Comparison of ENCODE assay signal across 8 mouse cellular contexts in genomic region chr3:58882878-58883510, GRCm38 (mm10). TPM values are rescaled to one million over a fixed set of nuclear protein-coding genes. Genes with fewer than 3 reads are reported as not detected.
A peak's percentile ranks its signal among the peaks of the same experiment; 100 is the strongest.
DNase-seq lines count a peak whose midpoint lies in the region; ATAC-seq and TF ChIP-seq lines count a peak whose summit lies in the region.

No protein-coding gene starts in this region.

- no peaks in the 10 kb centered on the region for H3K9me3 ChIP-seq in kidney, postnatal 0 days (replicated peaks; ENCODE audit: low read length)
- no peaks in the 10 kb centered on the region for H3K9me3 ChIP-seq in hindbrain, embryonic 10.5 days
- no peaks in the 10 kb centered on the region for H3K9me3 ChIP-seq in neural tube, embryonic 12.5 days

- no peak for ATAC-seq in kidney, postnatal 0 days (replicated peaks; ENCODE audit: low FRiP score, low read depth)
- ATAC-seq in neural tube, embryonic 12.5 days (ENCODE audit: low FRiP score, low read depth): peak; percentile 27; the same call in 1 of the 2 replicates
- ATAC-seq in erythroid progenitor cell, adult 5-6 weeks (replicated peaks; ENCODE audit: low FRiP score, poor library complexity, severe bottlenecking): no peak

- TF ChIP-seq CTCF in kidney, postnatal 0 days (IDR thresholded peaks at IDR 0.05; ENCODE audit: low read depth): no peak

- H3K4me2 ChIP-seq in kidney, postnatal 0 days (ENCODE audit: low read length): 0 out of 2 replicates have a peak overlapping the region, but pooled peaks have one; percentile 10
- no peak overlapping the region for H3K4me2 ChIP-seq in neural tube, embryonic 12.5 days (replicated peaks)

- no peak overlapping the region for H3K4me3 ChIP-seq in kidney, postnatal 0 days (replicated peaks; ENCODE audit: low read depth, low read length)
- H3K4me3 ChIP-seq in hindbrain, embryonic 10.5 days: no peak overlapping the region
- H3K4me3 ChIP-seq in neural tube, embryonic 12.5 days: no peak overlapping the region

- DNase-seq in kidney, postnatal 0 days (ENCODE audit: low spot score): peak; percentile 45
- no peak for DNase-seq in kidney, adult 18-20 months
- DNase-seq in adipocyte (ENCODE audit: low spot score): peak; percentile 4
- DNase-seq in hindbrain, embryonic 10.5 days (ENCODE audit: low spot score): no peak
- no peak for DNase-seq in lung, adult 18-20 months
- DNase-seq in ovary, postnatal 14 days (ENCODE audit: low spot score): no peak

- no peaks in the 10 kb centered on the region for H3K4me1 ChIP-seq in kidney, postnatal 0 days (replicated peaks; ENCODE audit: insufficient read depth, low read length)
- H3K4me1 ChIP-seq in hindbrain, embryonic 10.5 days (replicated peaks): peaks cover 47% of the 10 kb centered on the region
- H3K4me1 ChIP-seq in neural tube, embryonic 12.5 days: peaks cover 12% of the 10 kb centered on the region; the same call in 1 of the 2 replicates

- H3K27ac ChIP-seq in kidney, postnatal 0 days: no peak overlapping the region
- H3K27ac ChIP-seq in hindbrain, embryonic 10.5 days: peak overlapping the region; percentile 60
- no peak overlapping the region for H3K27ac ChIP-seq in neural tube, embryonic 12.5 days

- H3K27me3 ChIP-seq in kidney, postnatal 0 days (ENCODE audit: insufficient read depth, low read length): no peaks in the 10 kb centered on the region
- no peaks in the 10 kb centered on the region for H3K27me3 ChIP-seq in hindbrain, embryonic 10.5 days (ENCODE audit: insufficient read depth, poor library complexity, severe bottlenecking)
- 0 out of 2 replicates have a peak, but pooled peaks cover under 1% of the 10 kb centered on the region for H3K27me3 ChIP-seq in neural tube, embryonic 12.5 days (replicated peaks)

- WGBS in kidney, postnatal 0 days: 12% methylated on average over 8 of the region's 8 CpGs
- WGBS in hindbrain, embryonic 10.5 days: 37% methylated on average over 8 of the region's 8 CpGs
- WGBS in neural tube, embryonic 12.5 days: 18% methylated on average over 8 of the region's 8 CpGs

- no peaks in the 10 kb centered on the region for H3K36me3 ChIP-seq in kidney, postnatal 0 days (ENCODE audit: insufficient read depth, low read length)
- no peaks in the 10 kb centered on the region for H3K36me3 ChIP-seq in hindbrain, embryonic 10.5 days
- H3K36me3 ChIP-seq in neural tube, embryonic 12.5 days: no peaks in the 10 kb centered on the region

- H3K9ac ChIP-seq in kidney, postnatal 0 days (ENCODE audit: low read depth, low read length): no peak overlapping the region
- no peak overlapping the region for H3K9ac ChIP-seq in neural tube, embryonic 12.5 days

RNA-seq across cellular contexts. Expression of gene Clrn1, which starts 2.1 kb away (rescaled TPM):
- 1.1 TPM in 2 replicates for polyA plus RNA-seq in kidney, postnatal 0 days (2015; fragmentation: Nextera tagmentation; extraction: Ambion mirVana)
- polyA plus RNA-seq in hindbrain, embryonic 10.5 days (2016; fragmentation: Nextera tagmentation; extraction: Ambion mirVana): 1.3 and 2.3 TPM in 2 replicates
- 0.68 and 1.4 TPM in 2 replicates for polyA plus RNA-seq in neural tube, embryonic 12.5 days (2016; fragmentation: Nextera tagmentation; extraction: Ambion mirVana)
- total RNA-seq in erythroid progenitor cell, adult 5-6 weeks (2015; ENCODE audit: low replicate concordance): 4.2 TPM in 1 of 2 replicates, not detected in the other
- not detected in 2 replicates for total RNA-seq in erythroid progenitor cell, adult 5-6 weeks (2017; ENCODE audit: low replicate concordance)

Comparison
In these comparisons a context has a peak if more than half of its experiments do, and no peak if none do; other contexts are left out.
1. DNase-seq: peak in kidney, postnatal 0 days (single experiment) and adipocyte (single experiment); none in kidney, adult 18-20 months (single experiment), hindbrain, embryonic 10.5 days (single experiment), lung, adult 18-20 months (0 of 2) and ovary, postnatal 14 days (single experiment).